Mouse (Mus musculus) c-Kit-positive CD71-negative TER-119-negative erythroid progenitor cells, embryonic 14.5 days (primary cell): ENCODE measurements at regions not wholly inside any gene's neighbourhood (a gene's known extent, or its start where the extent isn't known, plus 50 kb on each side); places are given as distances from the start of the nearest gene placed in this dataset.
"Not testable (repeated sequence)": the region's sequence is repeated elsewhere in the genome, so short reads cannot be mapped to it uniquely, and the experiment has no call there.

ENCODE experiments used
- DNase-seq: peaks from one replicate; pipeline ENCODE4 v3.0.0-alpha.2; 2013; ENCODE audit warnings: low read depth

DNA sequence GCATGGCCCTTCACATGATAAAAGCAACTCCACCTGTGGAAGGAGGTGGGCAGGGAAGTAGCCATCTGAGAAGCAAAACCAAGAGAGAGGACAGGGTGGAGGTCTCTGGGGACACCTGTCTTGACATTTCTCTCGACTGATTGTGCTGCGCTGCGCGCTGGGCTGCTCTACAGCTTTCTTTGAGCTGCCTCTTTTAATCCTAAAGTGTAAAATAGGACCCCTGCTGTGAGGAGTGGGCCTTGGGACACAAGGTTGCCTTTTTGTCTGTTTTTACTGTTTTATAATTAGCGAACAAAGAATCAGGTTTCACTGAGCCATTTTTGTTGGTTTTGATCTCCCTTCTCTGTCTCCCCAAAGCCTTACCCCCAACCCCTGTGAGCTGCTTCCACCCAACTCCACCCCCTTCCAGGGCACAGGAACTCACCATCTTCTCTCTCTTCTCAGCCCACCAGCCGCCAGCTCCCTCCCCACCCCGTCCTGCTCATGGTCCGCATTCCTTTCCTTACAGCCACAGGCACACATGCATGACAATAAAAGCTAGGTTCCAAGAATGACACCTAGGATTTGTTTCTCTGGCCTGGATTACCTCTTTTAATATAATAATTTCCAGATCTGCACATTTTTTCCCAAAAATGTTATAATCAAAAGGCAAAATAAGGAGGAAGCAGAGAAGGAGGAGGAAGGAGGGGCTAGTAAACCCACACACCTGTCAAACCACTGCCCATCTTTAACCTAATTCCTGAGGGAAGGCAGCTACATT lies 57.3 kb downstream of the Cbln4 start:
- DNase-seq: no peak

DNA sequence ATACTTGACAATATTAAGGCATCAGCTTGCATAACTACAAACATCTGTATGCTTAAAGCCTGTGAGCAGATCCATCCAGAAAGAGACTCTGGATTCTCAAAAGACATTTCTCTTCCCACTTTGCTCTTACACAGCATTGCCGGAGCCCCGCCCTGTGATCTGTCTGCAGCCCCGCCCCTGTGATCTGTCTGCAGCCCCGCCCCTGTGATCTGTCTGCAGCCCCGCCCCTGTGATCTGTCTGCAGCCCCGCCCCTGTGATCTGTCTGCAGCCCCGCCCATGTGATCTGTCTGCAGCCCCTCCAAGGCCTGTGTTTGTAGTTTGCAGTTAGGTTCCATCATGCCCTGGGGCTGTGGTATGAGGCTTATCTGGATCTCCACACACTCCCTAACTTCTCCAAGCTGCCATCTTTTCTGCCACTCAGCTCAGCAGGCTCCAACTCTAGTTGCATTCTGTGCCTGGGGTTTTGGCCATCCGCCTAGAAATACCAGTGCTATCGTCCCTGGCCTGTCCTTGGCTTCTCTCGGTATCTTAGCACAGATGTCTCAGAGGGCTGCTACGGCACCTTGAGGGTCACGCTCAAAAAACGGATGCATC lies 73.9 kb downstream of the Cbln4 start:
- DNase-seq: no peak

DNA sequence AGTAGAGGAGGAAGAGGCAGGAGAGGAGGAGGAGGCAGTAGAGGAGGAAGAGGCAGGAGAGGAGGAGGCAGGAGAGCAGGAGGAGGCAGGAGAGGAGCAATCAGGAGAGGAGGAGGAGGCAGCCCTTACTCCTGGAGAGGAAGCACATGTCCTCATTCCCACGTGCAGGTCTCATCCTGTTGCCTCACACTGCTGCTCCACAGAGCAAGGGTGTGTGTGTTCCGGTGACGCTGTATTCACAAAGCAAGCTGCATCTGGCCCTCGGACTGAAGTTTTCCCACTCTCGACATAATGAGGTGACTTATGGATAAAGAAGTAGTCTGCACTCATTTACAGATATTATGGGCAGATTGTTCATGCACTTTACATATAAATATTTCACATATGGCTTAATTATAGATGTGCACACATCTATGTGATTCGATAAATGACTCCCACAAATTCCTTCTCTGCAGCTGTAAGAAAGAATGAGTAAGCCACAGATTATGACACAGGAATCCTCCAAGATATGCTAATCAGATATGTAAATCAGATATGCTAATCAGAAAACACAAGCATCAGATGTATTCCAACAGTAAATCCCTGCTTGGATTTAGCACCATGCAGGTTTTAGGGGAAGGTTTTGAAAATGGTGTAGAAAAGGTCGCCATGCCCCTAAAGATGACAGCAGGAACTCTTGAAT lies 96.6 kb downstream of the Cbln4 start:
- no peak for DNase-seq

DNA sequence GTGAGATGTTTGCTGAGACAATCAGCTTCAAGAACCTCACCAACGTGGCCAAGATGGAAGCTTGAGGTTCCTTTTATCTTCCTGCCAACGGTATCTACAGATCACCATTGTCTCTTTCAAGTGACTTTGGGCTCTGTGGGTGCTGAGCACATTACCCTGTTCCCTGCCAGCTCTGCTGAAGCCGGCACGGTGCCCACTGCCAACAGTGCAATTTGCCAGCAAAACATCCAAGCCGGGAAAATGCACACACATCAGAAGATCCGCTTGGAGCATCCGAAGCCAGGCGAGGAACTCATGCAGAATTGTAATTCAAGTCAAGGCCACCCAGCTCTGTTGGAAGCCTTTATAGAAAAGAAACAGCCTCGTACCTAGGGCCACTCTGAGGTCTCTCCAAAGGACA lies 100.6 kb downstream of the Cbln4 start:
- no peak for DNase-seq

DNA sequence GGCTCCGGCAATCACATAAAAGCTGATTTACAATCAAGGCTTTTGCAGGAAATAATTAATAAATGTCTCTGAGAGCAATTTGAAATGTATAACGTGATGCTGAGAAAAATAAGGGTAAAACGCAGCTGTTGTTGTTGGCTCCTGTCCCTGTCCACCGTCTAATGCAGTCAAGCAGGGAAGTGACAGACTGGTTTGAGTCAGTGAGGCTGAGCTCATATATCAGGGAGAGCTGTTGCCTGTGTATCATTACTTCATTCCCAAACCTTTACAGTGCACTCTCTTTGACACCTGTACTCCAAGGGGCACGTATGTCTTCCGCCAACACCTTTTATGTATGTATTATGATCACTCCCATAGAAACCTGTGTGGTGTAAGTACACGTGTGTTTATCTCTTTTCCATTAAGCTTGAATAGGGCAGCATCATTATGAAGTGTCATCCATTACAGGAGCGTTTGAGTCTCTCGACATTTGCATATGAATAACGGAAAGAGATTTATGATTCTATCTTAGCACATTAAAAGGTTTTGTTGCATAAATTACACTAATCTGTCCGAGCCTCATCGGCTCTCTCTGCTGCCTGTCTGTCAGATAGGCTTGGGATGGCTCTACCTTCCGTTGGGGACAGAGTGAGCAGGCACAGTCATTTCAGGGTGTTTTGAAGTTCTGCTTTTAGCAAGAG lies 107.5 kb downstream of the Cbln4 start:
- no peak for DNase-seq

DNA sequence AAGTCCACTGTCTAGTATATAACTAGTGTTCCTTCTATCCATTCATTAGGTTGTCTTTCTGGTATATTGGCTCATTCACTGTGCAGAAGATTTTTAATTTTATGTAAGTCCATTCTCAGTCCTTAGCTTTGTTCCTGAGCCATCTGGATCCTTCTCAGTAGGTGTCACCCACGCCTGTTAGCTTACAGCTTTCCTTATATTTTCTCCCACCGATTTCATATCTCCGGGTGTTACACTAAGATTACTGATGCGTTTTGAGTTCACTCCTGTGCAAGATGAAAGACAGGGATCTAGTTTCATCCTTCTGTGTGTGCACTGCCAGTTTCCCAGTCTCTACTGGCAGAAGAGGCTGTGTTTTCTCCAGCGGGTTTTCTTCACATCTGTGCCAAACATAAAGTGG lies 122.3 kb downstream of the Cbln4 start:
- no peak for DNase-seq

DNA sequence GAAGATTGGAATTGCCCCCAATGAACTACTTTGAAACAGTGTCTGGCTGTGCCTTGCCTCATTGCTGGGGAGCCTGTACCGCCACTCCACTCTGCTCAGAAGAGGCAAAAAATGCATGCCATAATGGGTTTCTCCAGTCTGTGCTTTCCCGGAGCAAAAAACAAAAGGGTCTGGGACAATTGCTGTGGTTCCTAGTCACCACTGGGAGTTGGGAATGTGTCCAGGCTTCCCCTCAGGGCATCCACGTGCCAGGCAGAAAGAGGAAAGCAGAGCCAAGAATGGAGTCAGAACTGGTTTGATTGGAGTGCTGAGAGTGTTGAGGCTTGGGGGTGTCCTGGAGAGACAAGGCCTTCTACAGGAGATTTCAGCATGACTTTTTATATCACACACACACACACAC lies 156.0 kb downstream of the Cbln4 start:
- no peak for DNase-seq

DNA sequence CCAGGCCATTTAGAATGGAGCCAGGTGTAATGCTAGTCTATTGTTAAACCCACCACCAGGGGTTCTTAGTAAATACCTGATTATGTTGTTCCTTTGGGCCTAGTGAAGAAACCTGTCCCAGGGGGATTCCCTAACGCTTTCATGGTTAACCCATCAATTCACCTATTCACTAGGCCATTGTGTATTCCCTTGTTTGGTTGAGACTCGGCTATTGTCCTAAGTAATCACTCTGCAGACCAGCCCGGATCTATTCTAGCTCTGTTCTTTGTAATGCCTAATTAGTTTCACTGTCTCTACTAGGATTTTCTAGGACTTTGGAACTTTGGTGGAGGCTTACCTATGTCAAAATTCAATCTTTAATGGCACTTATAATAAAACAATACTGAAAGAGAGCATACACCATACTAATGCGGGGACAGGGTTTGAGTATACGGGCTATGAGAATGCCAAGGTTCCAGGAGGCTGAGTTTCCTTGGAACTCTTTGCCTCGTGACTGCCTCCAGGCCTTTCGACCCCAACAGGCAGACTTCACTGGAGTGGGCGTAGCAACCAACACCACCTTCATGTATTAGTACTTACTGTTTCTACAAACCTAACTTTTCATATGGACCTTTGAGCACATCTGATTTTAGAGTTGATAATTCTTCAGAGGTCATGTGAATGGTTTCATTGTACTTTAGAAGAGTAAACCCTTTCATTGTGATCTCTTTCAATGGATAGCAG lies 163.9 kb downstream of the Cbln4 start:
- DNase-seq: not testable (repeated sequence)

DNA sequence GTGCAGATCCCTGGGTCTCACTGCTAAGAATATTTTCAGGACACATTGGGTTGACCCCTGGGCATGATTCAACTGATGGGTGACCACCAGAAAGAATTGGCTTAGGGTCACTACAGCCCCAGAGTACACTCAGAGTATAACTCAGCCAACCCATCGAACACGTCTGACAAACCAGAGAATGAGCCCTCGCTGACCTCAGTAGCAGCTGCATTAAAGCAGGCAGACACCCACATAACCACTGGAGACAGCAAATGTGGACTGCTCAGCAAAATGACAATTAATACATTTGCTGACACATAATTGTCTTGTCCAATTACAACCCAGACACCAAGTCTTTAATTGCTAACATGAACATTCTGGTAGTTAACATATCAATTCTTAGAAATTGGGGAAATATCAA lies 175.7 kb downstream of the Cbln4 start:
- no peak for DNase-seq

DNA sequence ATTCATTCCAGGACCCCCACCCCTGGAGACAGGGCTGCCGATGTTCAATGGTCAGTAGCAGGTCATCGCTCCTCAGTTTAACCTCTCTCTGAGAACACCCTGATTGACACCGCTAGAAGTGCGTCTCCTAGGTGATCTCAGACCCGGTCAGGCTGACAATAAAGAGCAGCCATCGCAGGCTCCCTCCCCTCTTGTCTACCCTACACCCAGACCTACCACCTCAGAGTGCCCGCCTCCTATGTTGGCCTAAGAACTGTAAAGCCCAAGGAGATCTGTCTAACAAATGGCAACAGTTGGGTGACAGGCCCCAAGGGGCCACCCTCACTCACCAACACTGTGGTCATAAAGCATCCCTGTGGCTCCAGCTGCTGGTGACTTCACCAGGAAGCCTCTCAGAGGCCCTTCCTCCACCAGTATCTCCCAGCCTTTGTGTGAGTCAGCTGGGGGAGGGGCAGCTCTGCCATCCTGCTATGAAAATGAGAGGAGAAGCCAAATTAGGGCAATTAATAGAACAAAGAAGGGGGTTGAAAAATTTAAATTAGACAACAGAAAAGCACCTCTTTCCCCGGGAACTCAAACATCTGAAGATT lies 178.8 kb downstream of the Cbln4 start:
- no peak for DNase-seq

DNA sequence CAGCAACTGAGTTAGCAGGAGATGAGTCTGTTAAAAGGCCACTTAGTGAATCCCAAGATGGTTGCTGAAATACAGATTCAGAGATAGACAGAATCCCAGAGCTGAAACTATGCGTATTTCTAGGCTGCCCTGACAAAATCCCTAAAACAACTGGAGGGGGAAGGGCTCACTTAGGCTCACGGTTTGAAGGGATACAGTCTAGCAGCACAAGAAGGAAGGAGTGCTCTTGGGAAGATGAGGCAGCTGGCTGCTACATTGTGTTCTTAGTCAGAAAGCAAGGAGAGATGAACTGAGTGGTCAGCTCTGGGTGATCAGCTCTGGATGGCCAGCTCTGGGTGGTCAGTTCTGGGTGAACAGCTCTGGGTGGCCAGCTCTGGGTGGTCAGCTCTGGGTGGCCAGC lies 180.6 kb downstream of the Cbln4 start:
- DNase-seq: no peak

DNA sequence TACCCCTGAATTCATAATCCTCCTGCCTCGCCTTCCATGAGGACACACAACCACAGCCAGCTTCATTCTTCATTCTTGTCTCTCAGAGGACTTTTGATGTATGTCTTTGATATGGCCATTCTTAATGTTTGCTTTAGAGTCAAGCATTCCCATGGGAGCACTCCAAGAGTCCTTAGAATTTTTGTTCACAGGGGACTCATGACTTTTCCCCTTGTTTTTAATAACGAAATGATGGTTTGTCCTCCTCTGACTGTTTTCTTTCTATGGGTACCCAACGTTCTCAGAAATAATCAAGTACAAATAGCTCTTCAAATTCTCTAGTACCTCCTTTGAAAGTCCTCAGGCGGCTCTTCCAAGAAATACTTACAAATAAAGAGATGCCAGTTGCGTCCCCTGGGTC lies 184.4 kb downstream of the Cbln4 start:
- no peak for DNase-seq

DNA sequence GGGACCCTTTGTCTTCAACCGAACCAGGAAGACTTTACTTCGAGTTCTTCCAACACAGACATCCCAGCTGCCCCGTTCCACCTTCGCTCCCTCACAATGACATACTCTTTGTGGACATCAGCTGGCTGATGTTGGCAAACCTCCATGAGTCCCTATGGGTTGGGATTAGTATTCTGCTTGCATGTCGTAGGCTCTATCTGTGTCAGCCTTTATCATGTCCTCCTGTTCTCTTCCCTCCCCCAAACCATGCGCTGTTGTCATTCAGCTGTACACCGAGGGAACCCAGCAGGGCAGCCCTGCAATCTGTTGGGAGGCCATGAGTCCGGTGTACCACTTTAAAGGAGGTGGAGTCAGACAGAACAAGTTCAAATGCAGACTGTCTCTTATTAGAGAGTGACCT lies 186.8 kb downstream of the Cbln4 start:
- no peak for DNase-seq

DNA sequence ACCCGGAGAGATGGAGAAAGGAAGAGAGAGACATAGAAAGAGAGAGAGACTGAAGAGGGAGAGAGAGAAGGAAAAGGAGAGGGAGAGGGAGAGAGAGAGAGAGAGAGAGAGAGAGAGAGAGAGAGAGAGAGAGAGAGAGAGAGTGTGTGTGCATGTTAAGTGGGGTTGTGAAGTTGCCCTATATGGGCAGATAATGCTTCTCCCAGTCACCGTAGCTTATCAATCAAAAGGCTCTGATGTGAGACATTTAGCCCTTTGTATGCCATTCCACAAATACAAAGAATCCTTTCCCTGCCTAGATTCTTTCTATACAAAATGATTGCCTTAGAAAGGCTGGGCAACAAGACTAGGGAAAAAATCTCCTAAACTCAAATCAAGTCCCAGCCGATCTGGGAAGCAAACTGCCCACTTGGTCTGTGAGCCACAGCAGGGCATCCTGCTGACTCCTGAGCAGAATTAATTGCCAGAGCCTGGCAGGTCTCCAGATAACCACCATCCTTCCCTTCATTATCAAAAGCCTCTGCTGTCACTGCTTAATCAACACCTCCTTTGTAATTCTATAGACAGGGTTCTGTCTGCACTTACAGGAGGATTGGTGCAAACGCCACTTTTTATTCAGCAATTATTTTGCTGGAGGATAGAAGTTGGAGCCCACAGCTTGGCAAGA lies 196.3 kb downstream of the Cbln4 start:
- no peak for DNase-seq

DNA sequence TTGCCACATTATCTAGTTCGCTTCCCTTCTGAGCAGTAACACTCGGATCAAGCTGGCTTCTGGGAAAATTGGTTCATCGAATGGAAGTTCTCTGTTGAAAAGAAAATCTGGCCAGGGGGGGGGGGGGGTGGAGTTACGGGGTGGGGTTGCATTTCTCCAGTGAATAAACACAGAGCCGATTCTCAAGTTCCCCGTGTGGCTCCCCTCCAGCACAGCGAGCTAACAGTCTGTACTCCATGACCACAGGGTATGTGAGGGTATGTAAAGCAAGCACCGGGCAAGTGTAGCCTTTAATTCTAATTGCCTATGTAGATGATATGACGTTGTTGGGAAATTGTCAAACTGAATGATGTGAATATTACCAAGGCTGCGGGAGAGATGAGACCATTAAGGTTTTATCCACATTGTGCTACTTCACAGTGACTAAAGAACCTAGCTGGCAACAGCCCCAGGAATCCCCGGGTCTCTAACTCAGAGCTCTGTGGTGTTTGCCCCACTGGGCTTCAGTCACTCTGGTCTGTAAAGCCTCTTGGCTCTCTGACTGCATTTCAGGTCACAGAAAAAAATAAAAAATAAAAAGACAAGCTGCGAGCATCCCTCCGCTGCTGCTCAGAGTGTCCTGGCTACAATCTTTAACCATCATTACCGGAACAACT lies 203.1 kb downstream of the Cbln4 start:
- DNase-seq: no peak

DNA sequence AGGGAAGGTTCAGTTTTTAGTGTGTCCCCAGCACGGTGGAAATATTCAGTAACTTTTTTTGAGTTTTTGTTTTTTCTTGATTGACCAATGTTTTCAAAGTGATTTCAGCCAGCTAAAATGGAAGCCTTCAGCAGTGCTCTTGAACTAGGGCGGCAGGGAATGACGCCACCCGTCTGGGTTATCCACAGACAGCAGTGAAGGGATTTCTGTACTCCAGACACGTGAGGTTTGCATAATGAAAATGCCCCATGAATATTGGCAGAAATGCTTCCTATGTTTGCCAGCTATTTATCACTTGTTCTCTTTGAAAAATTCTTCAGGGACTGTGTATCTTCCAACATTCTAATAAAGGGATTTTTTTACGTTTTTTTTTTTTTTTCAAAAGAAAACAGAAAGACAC lies 221.1 kb downstream of the Cbln4 start:
- DNase-seq: no peak

DNA sequence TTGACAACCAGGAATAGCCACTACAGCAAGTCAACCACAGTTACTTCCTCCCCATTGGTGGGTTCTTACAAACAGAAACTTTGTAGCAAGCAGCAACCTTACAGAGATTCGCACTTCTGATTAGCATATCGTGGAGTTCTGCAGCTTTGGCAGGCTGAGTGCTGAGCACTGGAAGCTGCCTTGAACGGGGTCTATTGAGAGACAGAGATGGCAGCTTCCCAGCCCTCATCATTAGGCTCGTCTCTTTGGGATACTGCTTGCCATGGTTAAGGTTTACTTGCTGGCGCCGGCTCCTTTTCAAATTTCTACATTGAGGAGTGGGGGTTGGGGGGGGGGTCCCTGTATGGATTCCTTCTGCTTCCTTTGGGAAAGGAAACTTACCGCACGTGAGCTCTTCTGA lies 224.8 kb downstream of the Cbln4 start:
- no peak for DNase-seq

DNA sequence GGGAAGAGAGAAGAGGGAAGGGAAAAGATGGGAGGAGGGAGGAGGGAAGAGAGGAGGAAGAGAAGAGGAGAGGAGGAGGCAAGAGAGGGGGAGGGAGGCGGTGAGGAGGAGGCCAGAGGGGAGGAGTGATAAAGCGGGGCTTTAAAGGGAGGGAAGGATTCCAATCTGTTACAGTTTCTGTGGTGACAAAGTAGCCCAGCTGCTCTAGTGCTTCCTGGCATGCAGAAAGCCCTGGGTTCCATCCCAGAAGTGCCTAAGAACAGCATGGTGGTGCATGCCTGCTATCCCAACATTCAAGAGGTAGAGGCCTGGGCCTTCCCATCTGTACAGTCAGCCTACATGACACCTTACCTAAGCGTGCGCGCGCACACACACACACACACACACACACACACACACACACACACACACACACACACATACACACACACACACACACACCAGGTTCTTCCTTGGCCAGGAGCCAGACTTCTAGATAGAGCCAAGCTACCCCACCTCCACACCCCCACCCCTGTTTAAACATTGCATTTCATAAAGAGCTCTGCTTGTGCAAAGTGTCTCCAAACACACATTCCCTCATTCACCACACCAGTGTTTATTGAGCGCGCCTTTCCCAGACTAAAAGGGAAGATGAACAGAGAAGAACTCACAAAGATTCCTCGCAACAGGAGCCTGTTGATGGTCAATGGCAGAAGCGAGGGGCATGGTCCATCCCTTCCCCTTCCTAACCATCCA lies 226.4 kb downstream of the Cbln4 start:
- DNase-seq: no peak

DNA sequence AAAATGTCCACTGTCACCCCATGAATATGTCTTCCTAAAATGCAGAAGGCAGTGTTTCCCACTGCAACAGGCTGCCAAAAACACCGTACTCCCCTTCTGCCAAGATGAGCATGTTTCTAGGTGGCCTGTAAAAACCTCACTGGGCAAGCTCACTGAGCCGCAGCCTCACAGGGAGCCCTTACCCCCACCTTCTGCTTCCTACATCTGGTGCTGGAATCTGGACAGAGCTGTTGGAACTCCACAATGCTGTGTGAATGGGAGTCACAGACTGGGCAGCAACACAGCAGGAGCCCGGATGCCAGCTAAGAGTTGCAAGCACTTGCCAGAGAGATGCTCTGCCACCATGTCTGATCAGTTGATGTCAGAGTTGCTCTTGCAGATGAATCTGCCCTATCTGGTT lies 230.6 kb downstream of the Cbln4 start:
- no peak for DNase-seq

DNA sequence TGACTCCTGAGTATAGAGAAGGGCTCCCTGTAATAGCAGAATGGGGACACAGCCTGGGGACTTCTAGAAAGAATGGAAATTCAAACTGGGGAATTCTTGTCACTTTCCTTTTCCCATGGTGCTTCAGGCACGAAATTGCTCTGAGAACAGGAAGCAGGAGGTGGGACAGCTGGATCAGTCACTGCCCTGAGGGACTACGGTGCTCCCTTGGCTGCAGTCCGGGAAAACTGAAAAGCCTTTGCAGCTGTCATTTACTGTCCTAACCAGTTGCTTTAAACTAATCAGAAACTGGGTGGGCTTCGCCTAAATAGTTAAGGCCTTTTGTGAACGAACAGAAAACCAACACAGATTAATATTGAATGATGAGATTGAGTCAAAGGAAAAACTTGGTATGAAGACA lies 237.9 kb downstream of the Cbln4 start:
- DNase-seq: no peak
